In genomic region chr2:137200101-137200500, GRCm38 (mm10) we compare ENCODE assay signal across 24 mouse cellular contexts.
A peak's percentile ranks its signal among the peaks of the same experiment; 100 is the strongest.
DNase-seq lines count a peak whose midpoint lies in the region; ATAC-seq and TF ChIP-seq lines count a peak whose summit lies in the region.
"Had no signal": no experiment of that assay in that cellular context is flagged by ENCODE, and none has a peak within 500 bp of the region (broad histone marks: within the 10 kb centered on the region; RNA-seq: fewer than 3 reads in every experiment).

No protein-coding gene starts in this region.

- H3K27ac ChIP-seq in lung, embryonic 14.5 days (ENCODE audit: low read depth) = no peak overlapping the region
- H3K27ac ChIP-seq in midbrain, postnatal 0 days (ENCODE audit: low read depth, low read length) = no peak overlapping the region
- H3K27ac ChIP-seq: embryonic facial prominence, embryonic 10.5 days; embryonic facial prominence, embryonic 12.5 days; forebrain, embryonic 13.5 days; forebrain, embryonic 15.5 days had no signal

- no peaks in the 10 kb centered on the region for H3K9me3 ChIP-seq in lung, embryonic 14.5 days (ENCODE audit: low read depth, low read length)
- H3K9me3 ChIP-seq in midbrain, postnatal 0 days (ENCODE audit: low read length) = no peaks in the 10 kb centered on the region
- H3K9me3 ChIP-seq: embryonic facial prominence, embryonic 10.5 days; embryonic facial prominence, embryonic 12.5 days; forebrain, embryonic 13.5 days; forebrain, embryonic 15.5 days had no signal

- ATAC-seq in lung, embryonic 14.5 days (ENCODE audit: insufficient read depth) = no peak; the same call in 1 of the 2 replicates
- no peak for ATAC-seq in midbrain, postnatal 0 days (ENCODE audit: low FRiP score)
- ATAC-seq: activated CD4-positive, CD25-positive, alpha-beta regulatory T cell, adult 4 months; CD4-positive, CD25-positive, alpha-beta regulatory T cell, adult 4 months; forebrain, embryonic 13.5 days; forebrain, embryonic 15.5 days; Patski had no signal

- H3K4me1 ChIP-seq in lung, embryonic 14.5 days (ENCODE audit: insufficient read depth) = no peaks in the 10 kb centered on the region
- peaks cover 2% of the 10 kb centered on the region for H3K4me1 ChIP-seq in lung, adult 2 months (ENCODE audit: control insufficient read depth, insufficient read depth, low read length)
- H3K4me1 ChIP-seq in midbrain, postnatal 0 days (ENCODE audit: insufficient read depth, low read length) = no peaks in the 10 kb centered on the region
- H3K4me1 ChIP-seq: embryonic facial prominence, embryonic 10.5 days; embryonic facial prominence, embryonic 12.5 days; forebrain, embryonic 13.5 days; forebrain, embryonic 15.5 days had no signal

- WGBS in lung, embryonic 14.5 days = 64% methylated on average over 4 of the region's 4 CpGs
- WGBS in lung, adult 2 months = 43% methylated on average over 4 of the region's 4 CpGs
- 88% methylated on average over 4 of the region's 4 CpGs for WGBS in midbrain, postnatal 0 days

- no peak for TF ChIP-seq POLR2A in lung, adult 2 months (IDR thresholded peaks at IDR 0.05; ENCODE audit: borderline replicate concordance, extremely low read depth, low read depth, low read length)

- TF ChIP-seq CTCF in lung, embryonic 14.5 days (IDR thresholded peaks at IDR 0.05; ENCODE audit: low read depth) = no peak
- TF ChIP-seq CTCF in lung, adult 2 months (IDR thresholded peaks at IDR 0.05; ENCODE audit: insufficient read depth, low read length) = no peak
- TF ChIP-seq CTCF in midbrain, postnatal 0 days (IDR thresholded peaks at IDR 0.05) = no peak

- H3K9ac ChIP-seq in lung, embryonic 14.5 days = no peak overlapping the region
- H3K9ac ChIP-seq in midbrain, postnatal 0 days (replicated peaks; ENCODE audit: low read length, poor library complexity, severe bottlenecking) = no peak overlapping the region
- H3K9ac ChIP-seq: embryonic facial prominence, embryonic 12.5 days; forebrain, embryonic 13.5 days; forebrain, embryonic 15.5 days had no signal

- H3K4me2 ChIP-seq in lung, embryonic 14.5 days = no peak overlapping the region
- H3K4me2 ChIP-seq in midbrain, postnatal 0 days (ENCODE audit: low read depth, low read length, poor library complexity, severe bottlenecking) = no peak overlapping the region
- H3K4me2 ChIP-seq: embryonic facial prominence, embryonic 12.5 days; forebrain, embryonic 13.5 days; forebrain, embryonic 15.5 days had no signal

- DNase-seq in lung, embryonic 14.5 days = peak; percentile 32
- no peak for DNase-seq in lung, adult 2 months
- peak; percentile 62 for DNase-seq in lung, postnatal 10 days
- DNase-seq in lung, postnatal 25 days (ENCODE audit: low spot score) = peak; percentile 37
- peak; percentile 30 to 46 for DNase-seq in lung, postnatal 4 days
- no peak for DNase-seq in c-Kit-positive CD71-positive TER-119-positive erythroid progenitor cells, embryonic 14.5 days (ENCODE audit: low spot score)
- DNase-seq in midbrain, postnatal 0 days (ENCODE audit: low spot score) = no peak
- DNase-seq in kidney, postnatal 14 days = no peak
- DNase-seq: adrenal gland, adult 8-10 months; adrenal gland, postnatal 14 days; B cell, adult 2 months; cerebellum, adult 11-12 months; cerebellum, adult 2 months; cerebellum, adult 9-10 months; cerebellum, postnatal 10 days; cerebellum, postnatal 25 days had no signal

- no peaks in the 10 kb centered on the region for H3K36me3 ChIP-seq in lung, embryonic 14.5 days (ENCODE audit: insufficient read depth)
- no peaks in the 10 kb centered on the region for H3K36me3 ChIP-seq in midbrain, postnatal 0 days (ENCODE audit: insufficient read depth, low read length)
- H3K36me3 ChIP-seq: embryonic facial prominence, embryonic 10.5 days; embryonic facial prominence, embryonic 12.5 days; forebrain, embryonic 15.5 days; G1E had no signal

- H3K27me3 ChIP-seq in lung, embryonic 14.5 days (ENCODE audit: insufficient read depth, low read length) = no peaks in the 10 kb centered on the region
- no peaks in the 10 kb centered on the region for H3K27me3 ChIP-seq in midbrain, postnatal 0 days (ENCODE audit: insufficient read depth, low read length)
- H3K27me3 ChIP-seq: embryonic facial prominence, embryonic 12.5 days; forebrain, embryonic 13.5 days; forebrain, embryonic 15.5 days; Patski had no signal

- H3K4me3 ChIP-seq in lung, embryonic 14.5 days (ENCODE audit: low read depth, low read length) = no peak overlapping the region
- H3K4me3 ChIP-seq in lung, adult 2 months (replicated peaks; ENCODE audit: extremely low read depth, low read depth, low read length) = no peak overlapping the region
- H3K4me3 ChIP-seq in midbrain, postnatal 0 days (ENCODE audit: low read depth, low read length) = no peak overlapping the region
- H3K4me3 ChIP-seq: embryonic facial prominence, embryonic 10.5 days; embryonic facial prominence, embryonic 12.5 days; forebrain, embryonic 13.5 days; forebrain, embryonic 15.5 days had no signal

Comparison
In these comparisons a context has a peak if more than half of its experiments do, and no peak if none do; other contexts are left out.
1. DNase-seq: peak in lung, embryonic 14.5 days (single experiment), lung, postnatal 10 days (single experiment), lung, postnatal 25 days (single experiment) and lung, postnatal 4 days (2 of 2); none in lung, adult 2 months (single experiment), c-Kit-positive CD71-positive TER-119-positive erythroid progenitor cells, embryonic 14.5 days (single experiment), midbrain, postnatal 0 days (single experiment) and kidney, postnatal 14 days (single experiment).